Comparison of ENCODE assay signal across 22 mouse cellular contexts in genomic region chr6:140210141-140210540, GRCm38 (mm10).
DNase-seq lines count a peak whose midpoint lies in the region; ATAC-seq and TF ChIP-seq lines count a peak whose summit lies in the region.
"Had no signal": no experiment of that assay in that cellular context is flagged by ENCODE, and none has a peak within 500 bp of the region (broad histone marks: within the 10 kb centered on the region; RNA-seq: fewer than 3 reads in every experiment).

No protein-coding gene starts in this region.

- no peak for DNase-seq in layer of hippocampus, adult 2 months (ENCODE audit: low spot score in 2 of 2)
- no peak for DNase-seq in layer of hippocampus, postnatal 10 days (ENCODE audit: low spot score in 2 of 2)
- peak; percentile 23 for DNase-seq in midbrain, embryonic 11.5 days (ENCODE audit: low spot score, missing footprints)
- peak; percentile 54 for DNase-seq in brain, adult 2 months (ENCODE audit: low read depth, low spot score)
- DNase-seq in telencephalon, adult 2 months (ENCODE audit: low read depth, low spot score) = peak; percentile 28
- no peak for DNase-seq in cerebellum, adult 9-10 months
- DNase-seq: adrenal gland, adult 2 months; adrenal gland, postnatal 10 days; adrenal gland, postnatal 25 days; cerebellum, adult 11-12 months; cerebellum, adult 2 months; cerebellum, adult 9-11 months; cerebellum, postnatal 14 days; cerebellum, postnatal 36 days; embryo, embryonic 11 days had no signal

- H3K27ac ChIP-seq in layer of hippocampus, adult 2 months = 0 out of 2 replicates have a peak overlapping the region, but pooled peaks have one; percentile 18
- H3K27ac ChIP-seq in midbrain, embryonic 11.5 days (ENCODE audit: low read depth, low read length) = no peak overlapping the region
- H3K27ac ChIP-seq in midbrain, embryonic 16.5 days (ENCODE audit: low read length) = no peak overlapping the region
- H3K27ac ChIP-seq: embryonic facial prominence, embryonic 13.5 days; embryonic facial prominence, embryonic 15.5 days; forebrain, embryonic 10.5 days; forebrain, embryonic 12.5 days had no signal

- H3K9me3 ChIP-seq in midbrain, embryonic 11.5 days (ENCODE audit: control insufficient read depth, low read length) = no peaks in the 10 kb centered on the region; the same call in 1 of the 2 replicates
- no peaks in the 10 kb centered on the region for H3K9me3 ChIP-seq in midbrain, embryonic 16.5 days (replicated peaks; ENCODE audit: control insufficient read depth, low read length, poor library complexity, severe bottlenecking)
- H3K9me3 ChIP-seq: embryonic facial prominence, embryonic 15.5 days had no signal

- 95% methylated on average over 6 of the region's 6 CpGs for WGBS in midbrain, embryonic 11.5 days
- WGBS in midbrain, embryonic 16.5 days = 89% methylated on average over 6 of the region's 6 CpGs

- no peak overlapping the region for H3K4me3 ChIP-seq in layer of hippocampus, adult 2 months
- no peak overlapping the region for H3K4me3 ChIP-seq in midbrain, embryonic 11.5 days (ENCODE audit: low read depth, low read length)
- no peak overlapping the region for H3K4me3 ChIP-seq in midbrain, embryonic 16.5 days (ENCODE audit: low read depth, low read length)
- H3K4me3 ChIP-seq: embryonic facial prominence, embryonic 13.5 days; embryonic facial prominence, embryonic 15.5 days; erythroblast, embryonic 14.5 days; forebrain, embryonic 10.5 days; forebrain, embryonic 12.5 days had no signal

- H3K4me2 ChIP-seq in midbrain, embryonic 11.5 days = no peak overlapping the region
- H3K4me2 ChIP-seq in midbrain, embryonic 16.5 days (ENCODE audit: low read length) = no peak overlapping the region
- H3K4me2 ChIP-seq: embryonic facial prominence, embryonic 13.5 days; embryonic facial prominence, embryonic 15.5 days; forebrain, embryonic 12.5 days had no signal

- H3K27me3 ChIP-seq in midbrain, embryonic 11.5 days (ENCODE audit: control insufficient read depth, insufficient read depth, low read length) = no peaks in the 10 kb centered on the region
- H3K27me3 ChIP-seq in midbrain, embryonic 16.5 days (ENCODE audit: control insufficient read depth, insufficient read depth, low read depth, low read length) = no peaks in the 10 kb centered on the region
- H3K27me3 ChIP-seq: embryonic facial prominence, embryonic 13.5 days; embryonic facial prominence, embryonic 15.5 days; forebrain, embryonic 12.5 days had no signal

- no peaks in the 10 kb centered on the region for H3K36me3 ChIP-seq in midbrain, embryonic 11.5 days (ENCODE audit: control insufficient read depth, insufficient read depth, low read length)
- no peaks in the 10 kb centered on the region for H3K36me3 ChIP-seq in midbrain, embryonic 16.5 days (ENCODE audit: control insufficient read depth, insufficient read depth, low read length)
- H3K36me3 ChIP-seq: embryonic facial prominence, embryonic 13.5 days; embryonic facial prominence, embryonic 15.5 days; forebrain, embryonic 10.5 days; forebrain, embryonic 12.5 days had no signal

- H3K4me1 ChIP-seq in midbrain, embryonic 11.5 days (ENCODE audit: control insufficient read depth, insufficient read depth, low read length) = no peaks in the 10 kb centered on the region
- no peaks in the 10 kb centered on the region for H3K4me1 ChIP-seq in midbrain, embryonic 16.5 days (ENCODE audit: control insufficient read depth, insufficient read depth, low read length)
- H3K4me1 ChIP-seq: forebrain, embryonic 12.5 days had no signal

- H3K9ac ChIP-seq in midbrain, embryonic 11.5 days (ENCODE audit: low read length) = no peak overlapping the region
- no peak overlapping the region for H3K9ac ChIP-seq in midbrain, embryonic 16.5 days (ENCODE audit: low read depth, low read length)
- H3K9ac ChIP-seq: embryonic facial prominence, embryonic 13.5 days; embryonic facial prominence, embryonic 15.5 days; forebrain, embryonic 12.5 days had no signal

- ATAC-seq in midbrain, embryonic 11.5 days (ENCODE audit: low FRiP score) = no peak
- ATAC-seq in midbrain, embryonic 16.5 days = no peak
- ATAC-seq: forebrain, embryonic 14.5 days had no signal

- TF ChIP-seq CTCF in layer of hippocampus, adult 2 months (conservative IDR thresholded peaks at IDR 0.05) = no peak

Comparison
In these comparisons a context has a peak if more than half of its experiments do, and no peak if none do; other contexts are left out.
1. DNase-seq: peak in midbrain, embryonic 11.5 days (single experiment), brain, adult 2 months (single experiment) and telencephalon, adult 2 months (single experiment); none in layer of hippocampus, adult 2 months (0 of 2), layer of hippocampus, postnatal 10 days (0 of 2) and cerebellum, adult 9-10 months (single experiment).